Mouse (Mus musculus) kidney, adult 9 months (tissue): ENCODE measurements around the gene Gm14151.
"Not testable (repeated sequence)": the region's sequence is repeated elsewhere in the genome, so short reads cannot be mapped to it uniquely, and the experiment has no call there.

ENCODE experiments used
- DNase-seq: peaks from one replicate; pipeline ENCODE4 v3.0.0; 2022

Gene Gm14151

DNA sequence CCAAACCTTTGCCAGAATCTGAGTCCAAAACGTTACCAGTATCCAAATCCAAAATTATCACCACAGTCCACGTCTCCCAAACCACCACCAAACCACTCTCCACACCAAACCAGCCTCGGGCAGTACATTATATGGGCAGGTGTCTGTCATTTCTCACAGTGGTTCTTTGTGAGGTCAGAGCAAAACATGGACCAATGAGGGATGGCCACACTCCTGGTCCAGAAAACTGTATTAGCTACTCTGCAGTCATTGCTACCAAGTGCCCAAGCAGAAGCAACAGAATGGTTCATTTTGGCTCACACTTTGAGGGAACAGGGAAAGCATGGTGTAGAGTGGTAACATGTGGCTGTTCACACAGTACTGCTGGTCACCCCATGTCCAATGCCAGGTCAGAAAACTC is at the start of gene Gm14151:
Gene Gm14151 (minus strand): TSS at position 101 of the 400 bp plus-strand sequence.
- not testable (repeated sequence) for DNase-seq

DNA sequence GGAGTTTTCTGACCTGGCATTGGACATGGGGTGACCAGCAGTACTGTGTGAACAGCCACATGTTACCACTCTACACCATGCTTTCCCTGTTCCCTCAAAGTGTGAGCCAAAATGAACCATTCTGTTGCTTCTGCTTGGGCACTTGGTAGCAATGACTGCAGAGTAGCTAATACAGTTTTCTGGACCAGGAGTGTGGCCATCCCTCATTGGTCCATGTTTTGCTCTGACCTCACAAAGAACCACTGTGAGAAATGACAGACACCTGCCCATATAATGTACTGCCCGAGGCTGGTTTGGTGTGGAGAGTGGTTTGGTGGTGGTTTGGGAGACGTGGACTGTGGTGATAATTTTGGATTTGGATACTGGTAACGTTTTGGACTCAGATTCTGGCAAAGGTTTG is 5.8 kb upstream of the Gm14151 start, which contains the start of gene Gm14147:
Gene Gm14147 (plus strand): TSS at position 301 of the 400 bp plus-strand sequence.
- not testable (repeated sequence) for DNase-seq

DNA sequence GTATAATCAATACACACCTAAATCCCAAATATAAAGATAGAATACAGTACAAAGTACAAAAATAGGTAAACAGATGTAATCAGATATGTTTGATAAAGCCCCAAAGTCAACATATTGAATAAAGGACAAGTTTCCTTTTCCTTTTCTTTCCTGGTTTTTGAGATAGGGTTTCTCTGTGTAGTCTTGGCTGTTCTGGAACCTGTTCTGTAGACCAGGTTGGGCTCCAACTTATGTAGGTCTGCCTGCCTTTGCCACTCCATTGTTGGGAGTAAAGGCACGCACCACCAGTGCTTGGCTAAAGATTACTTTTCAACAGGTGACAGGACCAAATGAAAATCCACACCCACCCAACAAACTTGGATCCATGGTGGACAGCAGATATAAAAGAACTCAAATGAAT is 35.5 kb downstream of the Gm14151 start:
- no peak for DNase-seq

DNA sequence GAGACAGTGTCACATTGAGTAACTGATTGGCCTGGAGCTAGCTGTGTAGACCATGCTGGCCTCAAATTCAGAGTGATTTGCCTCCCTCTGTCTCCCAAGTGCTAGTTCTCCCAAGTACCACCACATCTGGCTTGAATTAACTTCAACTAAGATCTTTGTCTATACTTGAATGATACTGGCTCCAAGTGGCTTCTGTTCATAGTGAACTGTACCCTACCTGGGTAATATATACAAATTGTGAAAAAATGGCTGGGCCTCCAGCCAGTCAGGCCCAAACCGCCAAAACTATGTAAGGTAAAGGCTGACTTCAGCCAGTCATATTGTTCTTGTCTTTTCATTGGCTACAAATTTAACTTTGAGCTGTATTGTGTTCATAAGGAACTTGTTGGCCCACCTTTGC is 51.7 kb downstream of the Gm14151 start:
- DNase-seq: no peak

DNA sequence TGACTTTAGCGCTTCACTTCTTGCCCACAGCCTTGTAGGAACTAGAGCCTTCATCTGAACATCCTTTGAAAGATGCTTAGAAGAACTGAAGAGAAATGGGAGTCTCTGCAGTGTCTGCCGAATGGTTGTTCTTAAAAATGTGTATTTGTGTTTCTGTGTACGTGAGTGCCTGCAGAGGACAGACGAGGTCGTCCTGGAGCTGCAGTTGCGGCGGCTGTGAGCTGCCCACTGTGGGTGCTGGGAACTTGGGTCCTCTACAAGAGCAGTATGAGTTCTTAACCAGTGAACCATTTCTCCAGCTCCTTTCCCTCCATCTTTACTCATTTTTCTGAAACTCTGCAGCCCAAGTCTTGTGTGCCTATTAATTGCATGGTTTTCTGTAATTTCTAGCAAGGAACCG is 52.4 kb downstream of the Gm14151 start:
- DNase-seq: no peak

DNA sequence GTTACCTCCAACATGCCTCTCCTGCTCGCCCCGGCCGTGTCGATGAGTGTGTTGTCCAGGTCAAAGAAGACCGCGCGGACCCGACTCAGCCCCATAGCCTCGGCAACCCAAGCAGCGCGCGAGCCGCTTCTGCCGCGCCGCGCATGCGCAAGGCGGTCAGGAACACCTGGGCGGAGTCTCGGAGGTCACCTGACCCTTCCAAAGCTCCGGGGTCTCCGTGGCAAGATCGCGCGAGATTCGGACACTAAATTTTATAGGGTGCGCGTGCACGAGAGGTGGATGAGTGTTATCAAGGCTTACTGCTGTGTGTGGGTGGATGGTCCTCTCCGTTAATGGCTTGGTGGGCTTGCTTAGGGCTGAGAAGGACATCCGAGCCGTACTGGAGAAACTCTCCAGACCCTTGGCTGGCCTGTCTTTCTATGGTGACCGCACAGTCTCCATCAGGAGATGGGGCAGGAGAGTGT is 52.9 kb downstream of the Gm14151 start, which contains the start of the genes Ninl and Nanp:
Gene Ninl (minus strand): TSS at position 151 of the 464 bp plus-strand sequence.
Gene Nanp (minus strand): TSS at position 167 of the 464 bp plus-strand sequence.
- DNase-seq: peak; percentile 95

DNA sequence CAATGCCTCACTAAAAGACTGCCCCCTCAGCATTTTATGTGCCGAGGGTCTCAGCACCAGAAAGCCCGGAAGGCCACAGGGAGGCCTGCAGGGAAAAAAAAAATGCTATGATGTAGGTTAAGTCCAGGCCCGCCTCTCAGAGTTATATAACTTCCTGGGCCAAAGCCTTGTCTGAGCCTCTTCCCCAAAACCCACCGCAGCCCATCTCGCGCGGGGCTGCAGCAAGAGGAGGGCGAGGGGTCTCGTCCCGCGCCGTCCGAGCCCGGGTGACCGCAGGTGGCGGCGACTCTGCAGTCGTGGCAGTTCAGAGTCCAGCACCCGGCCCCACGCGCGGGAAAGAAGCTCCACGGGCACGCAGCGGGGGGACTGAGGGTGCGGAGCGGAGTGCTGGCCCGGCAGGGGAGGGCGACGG is 53.3 kb downstream of the Gm14151 start:
- no peak for DNase-seq

DNA sequence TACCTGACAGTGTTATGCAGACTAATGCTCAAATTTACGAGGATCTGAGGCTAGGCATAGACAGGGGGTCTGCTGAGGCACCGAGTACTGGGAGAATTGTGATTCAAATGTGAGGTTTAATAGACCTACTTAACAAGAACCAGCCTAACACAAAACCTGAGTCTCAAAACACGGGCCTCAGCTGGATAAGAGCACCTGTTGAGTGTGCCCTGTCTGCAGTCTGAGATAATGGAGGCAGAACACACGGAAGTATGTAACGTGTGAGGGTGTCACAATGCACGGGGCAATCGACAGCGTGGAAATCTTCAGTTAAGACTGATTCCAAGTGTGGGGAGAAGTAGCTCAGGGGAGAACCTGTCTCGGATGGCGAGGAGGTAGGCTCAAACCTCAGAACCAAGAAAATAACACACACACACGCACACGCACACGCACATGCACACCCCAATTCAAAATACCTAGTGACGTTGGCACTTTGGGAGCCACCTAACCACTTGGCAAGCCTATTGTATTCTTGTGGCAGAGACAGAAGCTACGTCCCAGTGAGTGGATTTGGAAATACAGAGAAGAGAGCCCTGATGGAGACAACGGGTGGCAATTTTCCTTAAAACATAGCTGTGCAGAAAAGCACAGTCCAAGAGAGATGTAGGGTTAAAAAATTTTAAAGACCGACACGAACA is 54.1 kb downstream of the Gm14151 start:
- DNase-seq: no peak

DNA sequence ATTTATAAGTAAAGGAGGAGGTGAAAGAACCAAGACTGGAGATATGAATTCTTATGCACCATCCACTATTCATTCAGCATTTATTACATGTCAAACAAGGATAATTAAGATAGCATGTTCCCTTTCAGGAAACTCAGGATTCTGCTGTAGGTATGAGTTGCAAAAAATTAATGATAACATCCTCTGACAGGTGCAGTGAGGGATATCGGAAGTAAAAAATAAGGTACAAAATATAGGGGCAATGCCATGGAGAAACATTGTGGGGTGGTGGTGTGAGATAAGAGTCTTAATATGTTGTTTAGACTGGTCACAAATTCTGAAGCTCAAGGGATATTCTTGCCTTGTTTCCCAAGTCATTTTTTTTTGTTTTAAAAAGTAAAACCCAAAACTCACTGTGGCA is 54.9 kb downstream of the Gm14151 start:
- no peak for DNase-seq
